Mouse (Mus musculus): ENCODE measurements around the gene Pla2g12b. TPM values are rescaled to one million over a fixed set of nuclear protein-coding genes. Genes with fewer than 3 reads are reported as not detected.

Pla2g12b gene
- polyA plus RNA-seq, 1 experiment: 0.19 TPM

DNA sequence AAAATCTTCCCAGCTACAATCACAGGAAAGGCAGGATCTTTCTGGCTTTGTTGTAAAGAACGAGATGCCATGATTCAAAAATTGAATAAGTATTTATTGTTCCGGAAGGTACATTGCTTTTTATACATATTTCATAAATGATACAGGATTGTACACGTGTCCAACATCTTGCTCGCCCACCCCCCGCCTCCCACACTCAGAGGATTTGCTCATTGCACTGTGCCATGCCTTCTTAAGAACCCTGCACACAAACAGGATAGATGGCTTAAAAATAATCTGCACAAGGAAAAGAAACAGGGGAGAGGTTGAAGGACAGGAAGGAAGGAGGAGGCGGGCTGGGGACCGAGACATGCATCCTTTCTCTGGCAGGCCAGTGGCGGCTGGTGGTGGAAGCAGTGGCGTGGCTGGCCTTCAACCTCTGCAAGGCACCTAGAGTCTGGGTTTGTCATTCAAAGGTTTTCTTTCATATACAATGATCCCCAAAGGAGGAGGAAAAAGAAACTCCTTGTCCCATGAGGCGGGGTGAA, 43.5 kb downstream of the Pla2g12b start:
- Histone ChIP-seq H3K27me3 (ENCODE audit: control insufficient read depth, insufficient read depth, low read length) (no peaks in the 10 kb centered on the region), H3K27ac (ENCODE audit: control insufficient read depth, insufficient read depth, low read depth, low read length) (no peak overlapping the region), H3K4me1 (ENCODE audit: control insufficient read depth, insufficient read depth, low read length) (peaks cover 2% of the 10 kb centered on the region), H3K4me3 (ENCODE audit: control insufficient read depth, low read depth, low read length) (no peak overlapping the region), H3K36me3 (ENCODE audit: control insufficient read depth, insufficient read depth, low read length) (no peaks in the 10 kb centered on the region)
- TF ChIP-seq CTCF (IDR thresholded peaks at IDR 0.05; ENCODE audit: control insufficient read depth, insufficient read depth, insufficient replicate concordance, low read depth, low read length): no peak
- TF ChIP-seq POLR2A (IDR thresholded peaks at IDR 0.05; ENCODE audit: control insufficient read depth, low read depth, low read length): no peak

GRCm38 (mm10) chr10:59447546-59447945, 44.1 kb downstream of the Pla2g12b start:
- no peak overlapping the region for H3K27ac ChIP-seq (ENCODE audit: control insufficient read depth, insufficient read depth, low read depth, low read length)
- H3K4me1 ChIP-seq (ENCODE audit: control insufficient read depth, insufficient read depth, low read length): peaks cover 2% of the 10 kb centered on the region
- H3K27me3 ChIP-seq (ENCODE audit: control insufficient read depth, insufficient read depth, low read length): no peaks in the 10 kb centered on the region
- H3K4me3 ChIP-seq (ENCODE audit: control insufficient read depth, low read depth, low read length): no peak overlapping the region
- no peaks in the 10 kb centered on the region for H3K36me3 ChIP-seq (ENCODE audit: control insufficient read depth, insufficient read depth, low read length)
- no peak for TF ChIP-seq POLR2A (IDR thresholded peaks at IDR 0.05; ENCODE audit: control insufficient read depth, low read depth, low read length)
- no peak for TF ChIP-seq CTCF (IDR thresholded peaks at IDR 0.05; ENCODE audit: control insufficient read depth, insufficient read depth, insufficient replicate concordance, low read depth, low read length)

DNA sequence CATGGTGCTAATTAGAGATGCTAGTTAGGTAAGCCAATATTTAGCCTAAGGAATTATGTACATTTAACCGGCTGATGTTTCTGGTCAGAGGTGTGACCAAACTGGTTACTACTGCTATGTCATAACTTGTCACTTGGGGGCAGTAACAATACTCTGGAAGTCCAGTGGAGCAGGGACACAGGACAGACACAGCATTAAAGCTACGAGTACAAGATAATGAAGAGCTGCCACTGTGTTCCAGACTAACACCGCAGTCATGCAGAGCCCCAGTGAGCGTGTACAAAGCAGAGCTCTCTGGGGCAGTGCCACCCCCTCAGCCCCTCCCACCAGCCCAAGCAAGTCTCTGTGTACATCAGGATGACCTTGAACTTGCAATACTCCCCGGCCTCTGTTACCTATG, 48.4 kb downstream of the Pla2g12b start:
- Histone ChIP-seq H3K4me3 (ENCODE audit: control insufficient read depth, low read depth, low read length) (no peak overlapping the region), H3K27me3 (ENCODE audit: control insufficient read depth, insufficient read depth, low read length) (no peaks in the 10 kb centered on the region), H3K4me1 (ENCODE audit: control insufficient read depth, insufficient read depth, low read length) (no peaks in the 10 kb centered on the region), H3K27ac (ENCODE audit: control insufficient read depth, insufficient read depth, low read depth, low read length) (no peak overlapping the region), H3K36me3 (ENCODE audit: control insufficient read depth, insufficient read depth, low read length) (no peaks in the 10 kb centered on the region)
- TF ChIP-seq POLR2A (IDR thresholded peaks at IDR 0.05; ENCODE audit: control insufficient read depth, low read depth, low read length) (no peak), CTCF (IDR thresholded peaks at IDR 0.05; ENCODE audit: control insufficient read depth, insufficient read depth, insufficient replicate concordance, low read depth, low read length) (no peak)

GRCm38 (mm10) chr10:59454631-59455030, 51.2 kb downstream of the Pla2g12b start:
- no peak overlapping the region for H3K4me3 ChIP-seq (ENCODE audit: control insufficient read depth, low read depth, low read length)
- no peaks in the 10 kb centered on the region for H3K36me3 ChIP-seq (ENCODE audit: control insufficient read depth, insufficient read depth, low read length)
- TF ChIP-seq POLR2A (IDR thresholded peaks at IDR 0.05; ENCODE audit: control insufficient read depth, low read depth, low read length) (no peak), CTCF (IDR thresholded peaks at IDR 0.05; ENCODE audit: control insufficient read depth, insufficient read depth, insufficient replicate concordance, low read depth, low read length) (no peak)
- H3K27me3 ChIP-seq (ENCODE audit: control insufficient read depth, insufficient read depth, low read length): no peaks in the 10 kb centered on the region
- no peak overlapping the region for H3K27ac ChIP-seq (ENCODE audit: control insufficient read depth, insufficient read depth, low read depth, low read length)
- no peaks in the 10 kb centered on the region for H3K4me1 ChIP-seq (ENCODE audit: control insufficient read depth, insufficient read depth, low read length)

- no peak overlapping the region; the same call in 1 of the 2 replicates for H3K4me3 ChIP-seq (ENCODE audit: control insufficient read depth, low read depth, low read length)
- H3K27ac ChIP-seq (ENCODE audit: control insufficient read depth, insufficient read depth, low read depth, low read length): no peak overlapping the region
- TF ChIP-seq POLR2A (IDR thresholded peaks at IDR 0.05; ENCODE audit: control insufficient read depth, low read depth, low read length) (no peak), CTCF (IDR thresholded peaks at IDR 0.05; ENCODE audit: control insufficient read depth, insufficient read depth, insufficient replicate concordance, low read depth, low read length) (no peak)
- no peaks in the 10 kb centered on the region for H3K36me3 ChIP-seq (ENCODE audit: control insufficient read depth, insufficient read depth, low read length)
- no peaks in the 10 kb centered on the region for H3K4me1 ChIP-seq (ENCODE audit: control insufficient read depth, insufficient read depth, low read length)
- no peaks in the 10 kb centered on the region for H3K27me3 ChIP-seq (ENCODE audit: control insufficient read depth, insufficient read depth, low read length)
These were observed 56.3 kb downstream of the Pla2g12b start for GRCm38 (mm10) chr10:59459767-59460166.

GRCm38 (mm10) chr10:59462307-59462706, 58.8 kb downstream of the Pla2g12b start:
- Histone ChIP-seq H3K27me3 (ENCODE audit: control insufficient read depth, insufficient read depth, low read length) (no peaks in the 10 kb centered on the region), H3K4me1 (ENCODE audit: control insufficient read depth, insufficient read depth, low read length) (no peaks in the 10 kb centered on the region), H3K27ac (ENCODE audit: control insufficient read depth, insufficient read depth, low read depth, low read length) (no peak overlapping the region), H3K4me3 (ENCODE audit: control insufficient read depth, low read depth, low read length) (no peak overlapping the region), H3K36me3 (ENCODE audit: control insufficient read depth, insufficient read depth, low read length) (no peaks in the 10 kb centered on the region)
- no peak for TF ChIP-seq CTCF (IDR thresholded peaks at IDR 0.05; ENCODE audit: control insufficient read depth, insufficient read depth, insufficient replicate concordance, low read depth, low read length)
- TF ChIP-seq POLR2A (IDR thresholded peaks at IDR 0.05; ENCODE audit: control insufficient read depth, low read depth, low read length): no peak

DNA sequence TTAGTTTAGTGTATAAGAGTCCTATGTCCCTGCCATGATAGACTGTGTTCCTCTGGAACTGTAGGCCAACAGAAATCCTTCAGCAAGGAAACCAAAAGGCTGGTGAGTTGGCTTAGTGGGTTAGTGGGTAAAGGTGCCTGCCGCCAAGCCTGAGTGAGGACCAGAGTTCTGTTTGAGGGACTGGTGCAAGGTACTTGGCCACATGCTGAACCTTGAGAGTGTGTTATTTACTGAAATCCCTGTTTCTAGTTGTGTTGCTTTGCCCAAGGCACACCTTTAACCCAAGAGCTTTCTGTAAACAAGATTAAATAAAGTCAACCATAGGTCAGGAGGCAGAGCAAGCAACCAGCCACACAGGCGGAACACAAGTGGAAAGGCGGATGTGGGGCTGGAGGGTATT, 62.1 kb downstream of the Pla2g12b start:
- Histone ChIP-seq H3K27ac (ENCODE audit: control insufficient read depth, insufficient read depth, low read depth, low read length) (no peak overlapping the region), H3K27me3 (ENCODE audit: control insufficient read depth, insufficient read depth, low read length) (no peaks in the 10 kb centered on the region)
- TF ChIP-seq CTCF (IDR thresholded peaks at IDR 0.05; ENCODE audit: control insufficient read depth, insufficient read depth, insufficient replicate concordance, low read depth, low read length) (no peak), POLR2A (IDR thresholded peaks at IDR 0.05; ENCODE audit: control insufficient read depth, low read depth, low read length) (no peak)

GRCm38 (mm10) chr10:59466626-59467025, 63.2 kb downstream of the Pla2g12b start:
- Histone ChIP-seq H3K36me3 (ENCODE audit: control insufficient read depth, insufficient read depth, low read length) (no peaks in the 10 kb centered on the region), H3K27ac (ENCODE audit: control insufficient read depth, insufficient read depth, low read depth, low read length) (no peak overlapping the region), H3K27me3 (ENCODE audit: control insufficient read depth, insufficient read depth, low read length) (no peaks in the 10 kb centered on the region), H3K4me3 (ENCODE audit: control insufficient read depth, low read depth, low read length) (peak overlapping the region; percentile 35), H3K4me1 (ENCODE audit: control insufficient read depth, insufficient read depth, low read length) (no peaks in the 10 kb centered on the region)
- no peak for TF ChIP-seq CTCF (IDR thresholded peaks at IDR 0.05; ENCODE audit: control insufficient read depth, insufficient read depth, insufficient replicate concordance, low read depth, low read length)
- no peak for TF ChIP-seq POLR2A (IDR thresholded peaks at IDR 0.05; ENCODE audit: control insufficient read depth, low read depth, low read length)

More for the DNA sequence above, 62.1 kb downstream of the Pla2g12b start:
- Histone ChIP-seq H3K4me3 (ENCODE audit: control insufficient read depth, low read depth, low read length) (no peak overlapping the region), H3K4me1 (ENCODE audit: control insufficient read depth, insufficient read depth, low read length) (no peaks in the 10 kb centered on the region), H3K36me3 (ENCODE audit: control insufficient read depth, insufficient read depth, low read length) (no peaks in the 10 kb centered on the region)

Measured in testis, adult 2 months (tissue).